Mouse (Mus musculus) MEL (cell line): Measurements from ENCODE around the gene Agfg2. TPM values are rescaled to one million over a fixed set of nuclear protein-coding genes. Genes with fewer than 3 reads are reported as not detected.
"Not testable (repeated sequence)": the region's sequence is repeated elsewhere in the genome, so short reads cannot be mapped to it uniquely, and the experiment has no call there.

ENCODE experiments used
- DNase-seq: peaks from one replicate; pipeline ENCODE4 v3.0.0; 2011; ENCODE audit warnings: low read depth, low spot score
- H3K27ac ChIP-seq: 2 replicates; pipeline ENCODE4 v1.5.1; 2012; ENCODE audit warnings: low read depth, mild to moderate bottlenecking, control low read depth, low read length, moderate library complexity; ENCODE audit not compliant: control insufficient read depth
- H3K27me3 ChIP-seq, 2 experiments: fragments of 150-350 bp in 1 of 2; sonication (generic) in 1 of 2; 2 replicates each; pipeline ENCODE4 v1.6.1; 2012; ENCODE audit warnings: low read length in 2 of 2, mild to moderate bottlenecking in 2 of 2, improper control_type of control experiment in 1 of 2, moderate library complexity in 1 of 2; ENCODE audit not compliant: insufficient read depth in 2 of 2, control insufficient read depth in 1 of 2
- H3K36me3 ChIP-seq, 2 experiments: 2 replicates each; pipeline ENCODE4 v1.6.1; 2012 to 2014; ENCODE audit warnings: low read length in 2 of 2, improper control_type of control experiment in 1 of 2, inconsistent platforms in 1 of 2, mild to moderate bottlenecking in 1 of 2; ENCODE audit not compliant: insufficient read depth in 2 of 2, control insufficient read depth in 1 of 2
- H3K4me1 ChIP-seq, 2 experiments: fragments of 150-350 bp in 1 of 2; sonication (generic) in 1 of 2; 2 replicates each; pipeline ENCODE4 v1.6.1; 2012; ENCODE audit warnings: low read length in 2 of 2, improper control_type of control experiment in 1 of 2, mild to moderate bottlenecking in 1 of 2; ENCODE audit not compliant: insufficient read depth in 2 of 2, control insufficient read depth in 1 of 2
- H3K4me3 ChIP-seq, 2 experiments: fragments of 150-350 bp in 1 of 2; sonication (generic) in 1 of 2; 2 replicates each; pipeline ENCODE4 v1.5.1; 2012; ENCODE audit warnings: low read depth in 2 of 2, low read length in 2 of 2, mild to moderate bottlenecking in 2 of 2, moderate library complexity in 2 of 2, control low read depth in 1 of 2, improper control_type of control experiment in 1 of 2; ENCODE audit not compliant: control insufficient read depth in 1 of 2, insufficient read depth in 1 of 2
- H3K79me2 ChIP-seq: 2 replicates; pipeline ENCODE4 v1.6.1; 2012; ENCODE audit warnings: mild to moderate bottlenecking, low read length, moderate library complexity; ENCODE audit not compliant: control insufficient read depth, poor library complexity, insufficient read depth
- H3K9ac ChIP-seq: 2 replicates; pipeline ENCODE4 v1.6.1; 2012; ENCODE audit warnings: low read depth, mild to moderate bottlenecking, control low read depth, low read length, moderate library complexity; ENCODE audit not compliant: control insufficient read depth, poor library complexity, severe bottlenecking
- H3K9me3 ChIP-seq: fragments of 150-350 bp; sonication (generic); replicated peaks from 2 replicates; pipeline ENCODE4 v1.6.1; 2012; ENCODE audit warnings: mild to moderate bottlenecking, low read length, improper control_type of control experiment, moderate library complexity; ENCODE audit not compliant: insufficient read depth
- CHD2 ChIP-seq: IDR thresholded peaks from 2 replicates; pipeline ENCODE4 v1.6.1; 2011; ENCODE audit warnings: low read length, improper control_type of control experiment
- CTCF ChIP-seq, 3 experiments: IDR thresholded peaks in 2 of 3; conservative IDR thresholded peaks in 1 of 3; 2 replicates each; pipeline ENCODE4 v1.5.1; 2011 to 2012; ENCODE audit warnings: low read length in 3 of 3, low read depth in 2 of 3, mild to moderate bottlenecking in 2 of 3, improper control_type of control experiment in 1 of 3, inconsistent platforms in 1 of 3, mixed read lengths in 1 of 3, moderate library complexity in 1 of 3; ENCODE audit not compliant: control insufficient read depth in 1 of 3, insufficient read depth in 1 of 3, poor library complexity in 1 of 3, severe bottlenecking in 1 of 3
- EP300 ChIP-seq, 2 experiments: IDR thresholded peaks; 2 replicates each; pipeline ENCODE4 v1.6.1; 2011; ENCODE audit warnings: improper control_type of control experiment in 2 of 2, low read length in 2 of 2, low read depth in 1 of 2, mild to moderate bottlenecking in 1 of 2
- ETS1 ChIP-seq: IDR thresholded peaks from 2 replicates; pipeline ENCODE4 v1.6.1; 2012; ENCODE audit warnings: low read depth, mild to moderate bottlenecking, inconsistent platforms, low read length, improper control_type of control experiment, moderate library complexity
- HCFC1 ChIP-seq: IDR thresholded peaks from 2 replicates; pipeline ENCODE4 v1.6.1; 2012; ENCODE audit warnings: low read depth, mild to moderate bottlenecking, inconsistent platforms, low read length, improper control_type of control experiment, moderate library complexity
- MAZ ChIP-seq: IDR thresholded peaks from 2 replicates; pipeline ENCODE4 v1.6.1; 2012; ENCODE audit warnings: low read depth, mild to moderate bottlenecking, inconsistent platforms, low read length, improper control_type of control experiment
- NRF1 ChIP-seq: IDR thresholded peaks from 2 replicates; pipeline ENCODE4 v1.6.1; 2014; ENCODE audit warnings: low read depth, mild to moderate bottlenecking, inconsistent platforms, low read length, improper control_type of control experiment, moderate library complexity; ENCODE audit not compliant: poor library complexity, insufficient read depth, severe bottlenecking
- POLR2A ChIP-seq, 2 experiments: IDR thresholded peaks; 2 replicates each; pipeline ENCODE4 v1.6.1; 2011 to 2012; ENCODE audit warnings: low read length in 2 of 2, mild to moderate bottlenecking in 2 of 2, control low read depth in 1 of 2, improper control_type of control experiment in 1 of 2, low read depth in 1 of 2, moderate library complexity in 1 of 2; ENCODE audit not compliant: control insufficient read depth in 1 of 2, insufficient read depth in 1 of 2, poor library complexity in 1 of 2
- POLR2AphosphoS2 ChIP-seq: IDR thresholded peaks from 2 replicates; pipeline ENCODE4 v1.6.1; 2011; ENCODE audit warnings: low read length, improper control_type of control experiment
- RCOR1 ChIP-seq: IDR thresholded peaks from 2 replicates; pipeline ENCODE4 v1.6.1; 2012; ENCODE audit warnings: low read depth, mild to moderate bottlenecking, inconsistent platforms, low read length, improper control_type of control experiment
- SIN3A ChIP-seq: IDR thresholded peaks from 2 replicates; pipeline ENCODE4 v1.6.1; 2012; ENCODE audit warnings: low read length, improper control_type of control experiment, inconsistent platforms
- SMC3 ChIP-seq: IDR thresholded peaks from 2 replicates; pipeline ENCODE4 v1.6.1; 2011; ENCODE audit warnings: low read depth, low read length, improper control_type of control experiment
- TAL1 ChIP-seq: IDR thresholded peaks from 2 replicates; pipeline ENCODE4 v1.6.1; 2012; ENCODE audit warnings: mild to moderate bottlenecking, inconsistent platforms, low read length, moderate library complexity, mixed read lengths
- TBP ChIP-seq: IDR thresholded peaks from 2 replicates; pipeline ENCODE4 v1.8.0; 2011; ENCODE audit warnings: low read depth, low read length, improper control_type of control experiment
- TCF12 ChIP-seq: IDR thresholded peaks from 2 replicates; pipeline ENCODE4 v1.6.1; 2014; ENCODE audit warnings: low read depth, mild to moderate bottlenecking, inconsistent platforms, low read length, improper control_type of control experiment, moderate library complexity
- UBTF ChIP-seq: IDR thresholded peaks from 2 replicates; pipeline ENCODE4 v1.6.1; 2012; ENCODE audit warnings: low read depth, mild to moderate bottlenecking, inconsistent platforms, low read length, improper control_type of control experiment, moderate library complexity, borderline replicate concordance; ENCODE audit not compliant: insufficient read depth
- USF2 ChIP-seq, 2 experiments: IDR thresholded peaks; 2 replicates each; pipeline ENCODE4 v1.6.1; 2011 to 2012; ENCODE audit warnings: improper control_type of control experiment in 2 of 2, low read length in 2 of 2, borderline replicate concordance in 1 of 2, inconsistent platforms in 1 of 2, low read depth in 1 of 2, mild to moderate bottlenecking in 1 of 2; ENCODE audit not compliant: insufficient read depth in 1 of 2
- ZKSCAN1 ChIP-seq: IDR thresholded peaks from 2 replicates; pipeline ENCODE4 v1.6.1; 2012; ENCODE audit warnings: low read depth, mild to moderate bottlenecking, inconsistent platforms, low read length, improper control_type of control experiment, moderate library complexity
- ZNF384 ChIP-seq: IDR thresholded peaks from 2 replicates; pipeline ENCODE4 v1.6.1; 2012; ENCODE audit warnings: low read depth, mild to moderate bottlenecking, inconsistent platforms, low read length, improper control_type of control experiment
- polyA plus RNA-seq, 2 experiments: library from polyadenylated mRNA; stranded (reverse) in 1 of 2; unstranded in 1 of 2; fragments of >175 nt in 1 of 2; fragments of >200 nt in 1 of 2; gene quantifications; 2 replicates each; pipeline versions ENCODE4 v1.2.1 to v1.2.4; 2012; ENCODE audit warnings: low replicate concordance in 2 of 2, low read depth in 1 of 2; ENCODE audit not compliant: insufficient read length in 2 of 2, insufficient read depth in 1 of 2, missing spikeins in 1 of 2
- total RNA-seq: library from RNA; depleted of rRNA; stranded (reverse); fragments of 300-350 nt; gene quantifications from 2 replicates; pipeline ENCODE4 v1.2.3, GENCODE M21; 2012

Agfg2 gene
- total and polyA plus RNA-seq, 3 experiments: 30.0 to 38.9 TPM; not detected in 1

DNA sequence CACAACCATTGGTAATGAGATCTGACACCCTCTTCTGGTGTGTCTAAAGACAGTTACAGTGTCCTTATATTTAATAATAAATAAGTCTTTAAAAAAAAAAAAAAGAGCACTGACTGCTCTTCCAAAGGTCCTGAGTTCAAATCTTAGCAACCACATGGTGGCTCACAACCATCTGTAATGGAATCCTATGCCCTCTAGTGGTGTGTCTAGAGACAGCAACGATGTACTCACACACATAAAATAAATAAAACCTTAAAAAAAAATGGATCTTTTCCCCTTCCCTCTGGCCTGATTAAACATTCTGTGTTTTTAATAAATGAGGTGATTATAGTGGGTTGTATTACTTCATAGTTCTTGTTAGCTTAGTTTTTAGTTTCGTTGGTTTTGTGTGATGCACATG is 69.6 kb downstream of the Agfg2 start:
- not testable (repeated sequence) for H3K4me1 ChIP-seq, H3K79me2 ChIP-seq, H3K27me3 ChIP-seq, DNase-seq, H3K27ac ChIP-seq, H3K4me3 ChIP-seq, H3K9me3 ChIP-seq, H3K36me3 ChIP-seq, H3K9ac ChIP-seq
- TF ChIP-seq ZNF384 (0 out of 2 replicates have a peak, but pooled peaks have one; percentile 27), CTCF (IDR thresholded peaks at IDR 0.05 in 2 of 3, conservative IDR thresholded peaks at IDR 0.05 in 1 of 3; ENCODE audit: control insufficient read depth in 1 of 3, insufficient read depth in 1 of 3, low read depth in 2 of 3, low read length in 3 of 3, poor library complexity in 1 of 3, severe bottlenecking in 1 of 3) (peak in 2 of 3 experiments; percentile 5 to 32; a peak in 2 of 6 replicates), SMC3 (peak; percentile 8; the same call in 1 of the 2 replicates)

DNA sequence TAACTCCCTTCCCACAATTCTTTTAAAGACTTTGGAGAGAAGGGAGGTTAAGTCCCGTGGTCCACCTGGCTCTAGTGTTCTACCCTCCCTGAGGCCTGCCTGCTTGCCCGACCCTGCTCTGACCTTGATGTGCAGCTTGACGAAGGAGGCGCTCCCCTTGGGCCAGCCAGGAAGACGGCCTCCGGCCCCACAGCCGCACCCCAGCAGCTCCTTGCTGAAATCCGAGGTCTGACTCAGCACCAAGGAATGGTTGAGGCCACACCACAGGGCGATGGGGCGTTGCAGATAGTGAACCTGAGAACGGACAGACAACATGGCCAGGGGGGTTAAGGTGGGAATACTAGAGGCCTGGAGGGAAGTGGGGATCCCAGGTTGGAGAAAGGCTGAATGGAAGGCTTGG is 71.0 kb downstream of the Agfg2 start, which contains the start of gene Pcolce:
Gene Pcolce (minus strand): TSS at position 235 of the 400 bp plus-strand sequence.
- no peak within 1 kb of the TSS for H3K9ac ChIP-seq
- H3K9me3 ChIP-seq: no peaks in the 10 kb centered on the region
- no peak for DNase-seq
- no peak within 1 kb of the TSS for H3K27ac ChIP-seq
- no peak within 1 kb of the TSS for H3K4me3 ChIP-seq
- no peaks in the 10 kb centered on the region for H3K36me3 ChIP-seq
- H3K79me2 ChIP-seq: no peaks in the 10 kb centered on the region
- H3K4me1 ChIP-seq: no peaks in the 10 kb centered on the region
- no peaks in the 10 kb centered on the region for H3K27me3 ChIP-seq
- TF ChIP-seq CHD2 (no peak), SIN3A (no peak), ZKSCAN1 (no peak), POLR2AphosphoS2 (no peak), RCOR1 (no peak)

DNA sequence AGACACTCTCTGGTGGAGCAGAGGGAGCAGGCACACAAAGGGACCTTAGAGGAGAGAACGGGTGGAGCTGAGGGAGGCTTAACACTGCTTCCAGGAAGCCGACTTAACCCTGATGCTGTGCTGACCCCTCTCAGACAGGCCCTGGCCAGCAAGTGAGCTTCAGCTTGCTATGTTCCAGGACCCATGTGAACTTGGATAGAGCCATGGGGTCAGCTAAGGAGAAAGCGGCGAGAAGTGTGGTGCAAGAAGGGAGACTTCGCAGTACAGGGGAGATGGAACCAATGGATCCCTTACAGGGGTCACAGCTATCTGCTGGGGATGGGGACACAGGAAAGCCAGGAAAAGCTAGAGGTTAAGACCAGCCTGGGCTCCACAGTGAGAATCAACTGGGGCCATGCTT is 71.5 kb downstream of the Agfg2 start:
- no peaks in the 10 kb centered on the region for H3K27me3 ChIP-seq
- H3K9me3 ChIP-seq: no peaks in the 10 kb centered on the region
- H3K79me2 ChIP-seq: no peaks in the 10 kb centered on the region
- no peak overlapping the region for H3K9ac ChIP-seq
- H3K4me3 ChIP-seq: no peak overlapping the region
- no peaks in the 10 kb centered on the region for H3K36me3 ChIP-seq
- no peak for TF ChIP-seq CTCF (IDR thresholded peaks at IDR 0.05 in 2 of 3, conservative IDR thresholded peaks at IDR 0.05 in 1 of 3; ENCODE audit: control insufficient read depth in 1 of 3, insufficient read depth in 1 of 3, low read depth in 2 of 3, low read length in 3 of 3, poor library complexity in 1 of 3, severe bottlenecking in 1 of 3)
- no peak for TF ChIP-seq EP300 (IDR thresholded peaks at IDR 0.05; ENCODE audit: low read depth in 1 of 2, low read length in 2 of 2)
- no peak for TF ChIP-seq TCF12
- no peak for TF ChIP-seq POLR2AphosphoS2
- TF ChIP-seq ZNF384: no peak
- no peak for TF ChIP-seq MAZ
- TF ChIP-seq SMC3: no peak
- TF ChIP-seq HCFC1: no peak
- no peak for TF ChIP-seq SIN3A
- TF ChIP-seq UBTF: no peak
- no peak for TF ChIP-seq NRF1
- no peak for TF ChIP-seq TBP
- no peak for TF ChIP-seq TAL1
- no peak for TF ChIP-seq POLR2A (IDR thresholded peaks at IDR 0.05; ENCODE audit: control insufficient read depth in 1 of 2, insufficient read depth in 1 of 2, low read depth in 1 of 2, low read length in 2 of 2, poor library complexity in 1 of 2)
- TF ChIP-seq ETS1: no peak
- no peak for TF ChIP-seq USF2 (IDR thresholded peaks at IDR 0.05; ENCODE audit: borderline replicate concordance in 1 of 2, insufficient read depth in 1 of 2, low read depth in 1 of 2, low read length in 2 of 2)
- no peak overlapping the region for H3K27ac ChIP-seq
- H3K4me1 ChIP-seq: no peaks in the 10 kb centered on the region
- no peak for DNase-seq
